Mouse (Mus musculus): ENCODE measurements around the gene Ggcx. TPM values are rescaled to one million over a fixed set of nuclear protein-coding genes. Genes with fewer than 3 reads are reported as not detected.
A peak's percentile ranks its signal among the peaks of the same experiment; 100 is the strongest.

Ggcx gene
- polyA plus RNA-seq, 1 experiment, result 5.2 TPM

DNA sequence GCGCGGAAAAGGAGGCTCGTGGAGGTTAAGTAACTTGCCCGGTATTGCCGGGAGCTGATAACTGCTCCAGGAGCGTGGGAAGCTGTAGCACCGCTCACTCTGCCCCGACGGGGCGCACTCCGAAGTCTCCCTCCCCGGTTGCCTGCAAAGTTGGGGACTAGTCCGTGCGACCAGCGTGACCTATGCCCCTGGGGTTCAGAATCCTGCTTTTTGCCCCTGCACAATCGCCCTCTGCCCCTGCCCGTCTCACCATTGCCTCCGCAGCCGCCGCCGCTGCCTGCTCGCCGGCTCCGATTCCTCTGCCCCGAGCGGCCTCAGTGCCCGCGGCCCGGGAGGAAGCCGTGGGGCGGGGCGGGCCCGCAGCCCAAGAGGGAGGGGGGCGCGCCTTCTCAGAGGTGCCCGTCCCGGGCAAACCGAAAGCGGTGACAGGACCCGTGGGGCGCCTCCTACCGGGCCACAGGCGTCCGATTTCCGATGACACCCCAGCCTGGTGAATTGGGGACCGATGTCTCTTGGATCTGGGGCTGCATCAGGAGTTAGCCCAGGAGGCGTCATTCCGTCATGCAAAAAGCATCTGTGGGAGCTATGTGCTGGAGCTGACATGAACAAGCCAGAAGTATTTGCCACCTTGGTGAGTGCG lies 33.9 kb upstream of the Ggcx start, which contains the start of gene Vamp5:
Vamp5 (minus strand) TSS at position 338 of the 640 bp plus-strand sequence.
- no peak for TF ChIP-seq GATA1 (IDR thresholded peaks at IDR 0.05; ENCODE audit: low read length)

DNA sequence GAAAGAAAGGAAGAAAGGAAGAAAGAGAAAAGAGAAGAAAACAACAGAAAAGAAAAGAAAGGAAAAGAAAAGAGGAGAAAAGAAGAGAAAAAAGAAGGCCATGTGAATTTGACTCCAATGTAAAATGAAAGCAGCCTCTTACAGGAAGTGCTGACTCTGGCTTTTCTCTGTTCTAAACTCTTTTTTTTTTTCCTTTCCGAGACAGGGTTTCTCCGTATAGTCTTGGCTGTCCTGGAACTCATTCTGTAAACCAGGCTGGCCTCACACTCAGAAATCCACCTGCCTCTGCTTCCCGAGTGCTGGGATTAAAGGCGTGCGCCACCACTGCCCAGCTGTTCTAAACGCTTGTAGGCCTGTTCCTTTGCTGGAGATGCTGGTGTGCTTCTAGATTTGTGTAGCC lies 31.6 kb upstream of the Ggcx start:
- TF ChIP-seq GATA1 (IDR thresholded peaks at IDR 0.05; ENCODE audit: low read length), result no peak

DNA sequence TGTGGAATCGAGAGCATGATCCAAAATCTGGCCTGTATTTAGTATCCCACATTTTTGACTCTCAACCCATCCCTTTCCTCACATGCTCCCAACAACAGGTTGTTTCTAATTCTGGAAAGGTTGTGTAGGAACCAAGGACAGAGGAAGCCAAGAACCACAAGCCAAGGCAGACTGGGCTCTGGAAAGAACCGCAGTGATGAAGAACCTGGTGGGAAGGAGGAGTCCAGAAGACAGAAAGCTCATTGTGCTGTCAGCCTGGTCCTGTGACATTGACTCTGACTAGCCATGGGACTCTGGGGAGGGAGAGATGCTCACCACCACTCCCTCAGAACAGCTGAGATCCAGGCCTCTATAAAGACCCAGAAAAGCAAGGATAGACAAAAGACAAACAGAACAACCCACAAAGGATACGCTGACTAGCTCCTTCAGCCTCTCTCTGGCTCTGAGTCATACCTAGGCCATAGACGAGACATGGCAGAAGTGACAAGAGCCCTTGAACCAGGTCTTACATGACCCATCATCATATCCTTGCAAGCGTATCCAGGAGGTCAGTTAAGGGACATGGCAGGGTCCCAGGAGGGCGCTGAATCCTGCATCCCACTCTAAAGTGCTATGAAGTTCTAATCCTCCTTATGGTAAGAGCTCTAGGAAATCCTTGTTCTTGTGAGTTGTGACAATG lies 30.8 kb upstream of the Ggcx start:
- TF ChIP-seq GATA1 (IDR thresholded peaks at IDR 0.05; ENCODE audit: low read length), result no peak

DNA sequence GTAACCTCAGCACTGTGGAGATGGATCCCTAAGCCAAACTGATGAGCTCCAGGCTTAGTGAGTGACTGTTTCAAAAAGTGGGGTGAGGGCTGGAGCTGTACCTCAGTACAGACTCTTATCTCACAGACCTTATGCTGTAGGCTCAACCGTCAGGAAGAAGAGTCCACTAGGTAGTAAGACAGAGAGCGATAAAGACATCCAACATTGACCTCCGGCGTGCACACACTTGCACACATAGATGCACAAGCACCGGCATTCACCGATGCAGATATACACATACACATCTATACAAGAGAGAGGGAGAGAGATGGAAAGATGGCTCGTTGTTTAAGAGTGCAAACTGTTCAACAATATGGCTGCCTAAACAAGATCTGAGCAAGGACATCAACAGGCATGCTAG lies 30.2 kb upstream of the Ggcx start:
- TF ChIP-seq GATA1 (IDR thresholded peaks at IDR 0.05; ENCODE audit: low read length), result peak; percentile 68

DNA sequence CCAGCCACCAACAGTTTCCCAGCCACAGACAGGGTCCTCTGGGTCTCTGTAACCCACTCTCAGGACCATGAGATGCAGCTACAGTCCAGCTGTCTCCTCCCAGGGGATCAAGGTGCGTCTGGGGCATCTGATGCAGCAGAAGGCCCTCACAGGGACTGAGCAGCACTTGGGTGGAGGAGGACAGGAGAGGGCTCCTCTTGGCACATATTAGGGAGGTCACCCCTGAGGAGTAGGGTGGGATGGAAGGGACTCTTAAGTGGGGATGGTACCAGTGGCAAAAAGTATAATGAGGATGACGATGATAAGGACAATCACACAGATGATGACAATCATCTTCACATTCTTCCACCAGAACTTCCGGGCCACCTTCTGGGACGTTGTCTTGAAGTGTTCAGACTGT lies 28.9 kb upstream of the Ggcx start:
- TF ChIP-seq GATA1 (IDR thresholded peaks at IDR 0.05; ENCODE audit: low read length), result no peak

DNA sequence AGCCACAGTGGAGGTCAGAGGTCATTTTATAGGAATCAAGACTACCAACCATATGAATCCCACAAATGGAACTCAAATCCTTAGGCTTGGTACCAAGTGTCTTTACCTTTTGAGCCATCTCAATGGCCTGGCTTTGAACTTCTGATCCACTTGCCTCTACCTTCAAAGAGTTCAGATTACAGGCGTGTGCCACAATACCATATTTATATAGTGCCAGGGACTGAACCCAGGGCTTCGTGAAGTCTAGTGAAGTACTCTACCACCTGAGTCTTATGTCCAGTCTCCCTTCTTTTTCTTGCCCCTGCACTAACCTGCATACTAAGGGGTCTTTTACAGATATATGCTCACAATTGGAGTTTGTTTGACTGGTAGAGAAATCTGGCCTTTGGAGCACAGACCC lies 27.5 kb upstream of the Ggcx start:
- TF ChIP-seq GATA1 (IDR thresholded peaks at IDR 0.05; ENCODE audit: low read length), result no peak

DNA sequence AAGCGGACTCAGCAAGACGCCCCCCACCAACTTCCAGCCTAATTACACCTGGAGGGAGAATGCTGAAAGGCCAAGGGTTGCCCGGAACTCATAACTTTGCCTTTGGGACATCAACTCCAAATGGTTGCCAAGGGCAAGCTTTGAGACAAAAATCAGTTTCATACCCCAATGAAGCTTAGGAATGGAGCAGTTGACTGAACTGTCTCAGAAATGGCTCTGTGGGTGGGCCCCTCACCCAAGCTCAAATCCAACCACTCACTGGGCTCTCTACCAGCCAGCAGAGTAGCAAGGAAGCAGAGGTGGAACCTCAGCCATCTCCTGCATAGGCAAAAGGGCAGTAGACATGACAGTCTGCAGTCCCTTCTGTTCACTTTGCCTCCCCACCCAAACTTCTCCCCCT lies 26.3 kb upstream of the Ggcx start:
- TF ChIP-seq GATA1 (IDR thresholded peaks at IDR 0.05; ENCODE audit: low read length), result no peak

DNA sequence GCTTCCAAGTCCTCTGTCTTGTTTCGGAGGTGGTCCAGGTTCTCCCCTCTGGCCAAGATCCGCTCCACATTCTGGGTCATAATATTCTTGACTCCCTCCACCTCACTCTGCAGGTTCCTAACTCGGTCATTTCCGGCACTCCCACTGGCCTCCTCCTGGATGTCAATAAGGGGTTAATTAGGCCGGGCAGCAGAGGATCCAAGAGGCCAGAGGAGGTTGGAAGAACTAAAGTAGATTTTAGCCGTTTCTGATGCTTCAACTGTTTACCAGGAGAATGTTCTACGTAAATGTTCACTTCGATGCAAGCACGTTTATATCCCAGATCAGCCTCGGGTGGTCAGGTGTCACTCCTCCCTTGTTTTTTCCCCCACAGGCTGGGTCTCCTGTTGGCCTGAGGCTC lies 25.8 kb upstream of the Ggcx start:
- TF ChIP-seq GATA1 (IDR thresholded peaks at IDR 0.05; ENCODE audit: low read length), result no peak

DNA sequence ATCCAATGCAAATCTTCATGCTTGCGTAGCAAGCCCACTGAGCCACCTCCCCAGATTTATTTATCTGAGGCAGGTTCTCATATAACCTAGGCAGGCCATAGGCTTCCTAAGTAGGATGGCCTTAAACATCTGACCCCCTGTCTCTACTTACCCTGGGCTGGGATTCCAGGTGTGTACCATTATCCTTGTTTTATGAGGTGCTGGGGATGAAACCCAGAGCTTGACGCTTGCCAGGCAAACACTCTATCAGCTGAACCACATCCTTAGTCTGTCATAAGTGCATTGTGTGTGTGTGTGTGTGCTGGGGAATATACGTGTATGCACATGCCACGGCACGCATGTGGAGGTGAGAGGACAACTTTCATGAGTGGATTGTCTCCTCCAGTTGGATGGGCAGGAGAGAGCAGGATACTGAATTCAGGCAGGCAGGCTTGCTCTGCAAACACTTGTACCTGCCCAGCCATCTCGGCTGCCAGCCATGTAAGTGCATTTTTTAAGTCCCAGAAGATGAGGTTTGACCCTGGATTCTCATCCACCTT lies 25.2 kb upstream of the Ggcx start:
- no peak for TF ChIP-seq GATA1 (IDR thresholded peaks at IDR 0.05; ENCODE audit: low read length)

DNA sequence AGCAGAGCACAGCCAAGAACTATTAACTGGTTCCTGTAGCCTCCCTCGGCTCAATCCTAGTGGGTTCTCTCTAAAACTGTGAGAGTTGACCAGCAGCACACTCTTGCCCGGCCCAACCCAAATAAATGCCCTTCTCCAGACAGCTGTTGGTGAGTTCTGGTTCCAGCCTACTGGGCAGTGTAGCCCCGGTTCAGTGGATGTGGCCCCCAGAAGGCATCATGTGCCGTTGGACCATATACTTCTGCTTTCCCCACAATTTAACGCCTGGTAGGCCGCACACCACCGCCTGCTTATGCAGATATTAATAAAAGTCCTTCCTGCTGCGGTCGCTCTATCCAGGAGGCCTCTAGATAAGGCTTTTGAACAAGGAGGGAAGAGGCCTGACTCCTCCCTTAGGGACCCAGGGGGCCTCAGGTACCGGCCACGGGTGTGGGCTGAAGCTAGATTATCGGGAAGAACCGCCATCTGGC lies 24.6 kb upstream of the Ggcx start:
- peak; percentile 89 for TF ChIP-seq GATA1 (IDR thresholded peaks at IDR 0.05; ENCODE audit: low read length)

DNA sequence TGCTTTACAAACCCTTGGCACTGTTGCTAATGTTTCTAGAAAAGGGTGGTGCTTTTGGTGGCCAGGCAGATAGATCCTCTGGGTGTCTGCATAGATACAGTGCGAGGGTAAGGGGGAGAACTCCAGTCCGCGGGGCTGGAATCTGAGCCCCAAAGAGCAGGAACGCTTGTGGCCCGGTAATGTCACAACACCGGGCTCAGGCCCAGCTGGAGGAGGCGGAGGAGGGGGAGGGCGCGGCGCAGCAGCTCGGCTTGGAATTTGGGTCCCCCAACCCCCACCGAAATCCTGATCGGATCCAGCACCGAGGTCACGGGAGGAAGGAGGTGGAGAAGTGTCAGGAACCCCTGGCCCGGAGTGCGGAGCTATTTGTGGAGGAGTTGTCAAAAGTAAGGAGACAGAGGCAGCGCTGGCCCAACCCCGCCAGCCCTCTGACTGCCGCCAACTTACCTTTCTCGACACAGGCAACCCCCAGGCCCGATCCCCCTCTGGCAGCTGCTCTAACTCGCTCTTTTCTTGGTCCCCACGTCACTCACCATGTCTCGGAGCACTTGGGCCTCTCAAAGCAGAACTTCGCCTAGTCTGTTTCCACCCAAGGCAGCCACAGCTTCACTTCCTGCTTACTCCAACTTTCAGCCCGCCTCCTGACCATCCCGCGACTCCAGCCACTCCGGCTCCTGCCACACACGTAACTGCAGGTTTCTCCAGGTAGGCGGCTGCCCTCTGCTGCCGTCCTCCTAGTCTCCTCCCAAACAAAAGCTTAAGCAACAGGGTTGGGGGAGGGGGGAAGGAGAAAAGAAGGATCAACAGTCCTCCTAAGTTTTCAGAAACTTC lies 24.0 kb upstream of the Ggcx start, which contains the start of gene Vamp8:
Vamp8 (minus strand) TSS at position 763 of the 831 bp plus-strand sequence.
- TF ChIP-seq GATA1 (IDR thresholded peaks at IDR 0.05; ENCODE audit: low read length), result no peak

DNA sequence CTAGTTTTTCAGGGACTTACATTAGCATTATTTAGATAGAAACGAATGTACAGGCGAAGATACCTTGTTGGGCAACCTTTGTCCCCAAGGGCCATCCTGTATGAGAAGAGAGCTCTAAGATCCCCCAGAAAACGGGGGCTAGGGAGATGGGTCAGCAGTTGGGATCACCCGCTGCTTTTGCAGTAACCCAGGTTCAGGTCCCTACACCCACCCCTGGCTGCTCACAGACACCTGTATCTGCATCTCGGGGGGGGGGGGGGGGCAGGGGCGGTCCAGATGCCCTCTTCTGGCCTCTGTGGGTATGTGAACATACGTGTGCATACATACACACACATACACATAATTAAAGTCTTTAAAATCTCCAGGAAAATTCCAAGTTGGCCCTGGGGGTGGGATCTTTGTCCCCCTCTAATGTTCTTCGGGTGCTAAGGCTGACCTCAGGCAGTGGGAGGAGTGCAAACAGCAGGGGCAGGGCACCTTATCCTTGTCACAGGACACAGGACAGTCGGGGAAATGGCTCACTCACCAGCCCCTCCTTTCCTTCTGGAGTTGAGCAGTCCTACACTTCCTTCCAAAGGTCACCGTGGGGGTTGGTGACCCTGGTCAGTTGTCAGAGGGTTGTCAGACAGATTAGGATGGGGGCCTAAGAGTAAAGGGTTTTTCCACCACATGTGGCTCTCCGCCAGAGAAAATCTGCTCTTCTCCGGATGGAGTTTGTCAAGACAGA lies 23.1 kb upstream of the Ggcx start:
- TF ChIP-seq GATA1 (IDR thresholded peaks at IDR 0.05; ENCODE audit: low read length), result no peak

DNA sequence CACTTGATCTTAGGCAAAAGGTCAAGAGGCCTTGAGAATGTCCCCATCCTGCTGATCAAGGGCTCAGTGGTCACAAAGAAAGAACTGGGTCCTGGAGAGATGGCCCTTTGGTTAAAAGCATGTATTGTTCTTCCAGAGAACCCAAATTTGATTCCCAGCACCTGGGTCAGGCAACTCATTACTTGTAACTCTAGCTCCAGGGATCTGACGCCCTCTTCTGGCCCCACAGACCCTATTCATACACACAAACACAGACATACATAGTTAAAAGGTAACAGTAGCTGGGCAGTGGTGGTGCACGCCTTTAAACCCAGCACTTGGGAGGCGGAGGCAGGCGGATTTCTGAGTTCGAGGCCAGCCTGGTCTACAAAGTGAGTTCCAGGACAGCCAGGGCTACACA lies 21.8 kb upstream of the Ggcx start:
- TF ChIP-seq GATA1 (IDR thresholded peaks at IDR 0.05; ENCODE audit: low read length), result no peak

DNA sequence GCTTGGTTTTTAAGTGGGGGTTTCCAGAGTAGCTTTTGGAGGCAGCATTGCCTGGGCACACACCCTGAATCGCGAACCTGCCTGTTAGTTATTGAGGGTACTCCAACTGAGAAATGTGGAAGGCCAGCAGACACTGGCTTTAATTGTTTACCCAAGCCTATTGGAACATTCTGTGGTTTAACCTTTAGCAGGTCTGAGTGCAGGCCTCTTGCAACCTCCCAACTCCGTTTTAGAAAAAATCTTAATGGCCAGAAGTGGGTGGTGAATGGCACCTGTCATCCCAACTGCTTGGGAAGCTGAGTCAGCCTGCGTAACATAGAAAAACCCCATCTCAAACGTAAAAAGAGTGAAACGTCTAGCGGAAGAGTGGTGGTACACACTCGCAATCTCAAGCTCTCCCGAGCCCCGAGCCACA lies 17.3 kb upstream of the Ggcx start:
- no peak for TF ChIP-seq GATA1 (IDR thresholded peaks at IDR 0.05; ENCODE audit: low read length)

DNA sequence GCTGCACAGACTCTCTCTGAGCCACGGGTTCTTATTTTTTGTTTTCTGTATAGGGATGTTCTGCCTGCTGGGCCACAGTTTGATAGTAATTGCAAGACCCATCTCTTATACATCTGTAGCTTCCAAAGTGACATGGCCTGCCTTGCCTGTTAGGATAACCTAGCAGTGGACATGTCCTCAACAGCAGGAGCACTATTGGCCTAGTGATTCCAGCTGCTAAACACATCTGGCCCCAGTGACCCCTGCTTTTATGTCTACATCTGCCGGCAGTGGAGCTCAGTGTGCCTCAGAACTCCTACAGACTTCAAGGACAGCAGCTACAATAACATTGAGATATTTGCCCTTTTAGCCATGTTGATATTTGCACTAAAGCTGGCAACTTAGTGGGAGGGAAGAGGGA lies 14.1 kb upstream of the Ggcx start:
- TF ChIP-seq GATA1 (IDR thresholded peaks at IDR 0.05; ENCODE audit: low read length), result no peak

All from G1E-ER4 (cell line).